Mouse (Mus musculus) embryo, embryonic 11 days (tissue): ENCODE data around the gene Cux1.

ENCODE experiments used
- DNase-seq: peaks from one replicate; pipeline ENCODE4 v3.0.0-alpha.2; 2015

Cux1 gene

GRCm38 (mm10) chr5:136296911-136297310, 270.4 kb downstream of the Cux1 start:
- DNase-seq, result no peak

- DNase-seq, result no peak
These were observed 274.3 kb downstream of the Cux1 start for GRCm38 (mm10) chr5:136292971-136293418.

- DNase-seq, result no peak
These were observed 274.9 kb downstream of the Cux1 start for GRCm38 (mm10) chr5:136292361-136292760.

GRCm38 (mm10) chr5:136291562-136291961, 275.7 kb downstream of the Cux1 start:
- no peak for DNase-seq

- no peak for DNase-seq
These were observed 277.5 kb downstream of the Cux1 start for GRCm38 (mm10) chr5:136289776-136290175.

GRCm38 (mm10) chr5:136288351-136289081, 278.8 kb downstream of the Cux1 start:
- no peak for DNase-seq

GRCm38 (mm10) chr5:136286566-136286965, 280.7 kb downstream of the Cux1 start:
- no peak for DNase-seq

GRCm38 (mm10) chr5:136285106-136285505, 282.2 kb downstream of the Cux1 start:
- no peak for DNase-seq

- peak; percentile 50 for DNase-seq
These were observed 285.9 kb downstream of the Cux1 start for GRCm38 (mm10) chr5:136281351-136281750.

GRCm38 (mm10) chr5:136274739-136275138, 292.6 kb downstream of the Cux1 start:
- no peak for DNase-seq

GRCm38 (mm10) chr5:136269937-136270336, 297.4 kb downstream of the Cux1 start:
- DNase-seq, result peak; percentile 25

- no peak for DNase-seq
These were observed 301.2 kb downstream of the Cux1 start for GRCm38 (mm10) chr5:136266077-136266476.

- DNase-seq, result no peak
These were observed 303.9 kb downstream of the Cux1 start for GRCm38 (mm10) chr5:136263342-136263741.

- DNase-seq, result peak; percentile 77
These were observed 308.4 kb downstream of the Cux1 start for GRCm38 (mm10) chr5:136258919-136259318.

- DNase-seq, result peak; percentile 87
These were observed 314.4 kb downstream of the Cux1 start for GRCm38 (mm10) chr5:136252899-136253298.

- DNase-seq, result no peak
These were observed 316.3 kb downstream of the Cux1 start for GRCm38 (mm10) chr5:136251004-136251403.

GRCm38 (mm10) chr5:136248441-136248840, 318.8 kb downstream of the Cux1 start:
- DNase-seq, result no peak

- DNase-seq, result no peak
These were observed 320.8 kb downstream of the Cux1 start, which contains the start of gene Sh2b2 for GRCm38 (mm10) chr5:136246452-136246838. Gene Sh2b2, minus strand, starts transcription at chr5:136246556.

- DNase-seq, result peak; percentile 37
These were observed 321.5 kb downstream of the Cux1 start for GRCm38 (mm10) chr5:136245541-136246451.

GRCm38 (mm10) chr5:136244762-136245540, 322.3 kb downstream of the Cux1 start:
- DNase-seq, result peak; percentile 93

GRCm38 (mm10) chr5:136243851-136244761, 323.2 kb downstream of the Cux1 start:
- DNase-seq, result peak; percentile 72

- DNase-seq, result no peak
These were observed 326.1 kb downstream of the Cux1 start for GRCm38 (mm10) chr5:136241161-136241560.
